Mouse (Mus musculus) kidney, postnatal 25 days (tissue): ENCODE measurements around the gene Adat2.
A peak's percentile ranks its signal among the peaks of the same experiment; 100 is the strongest.

Source experiments
- DNase-seq, 2 experiments: peaks; one replicate each; pipeline ENCODE4 v3.0.0; 2021; ENCODE audit warnings: mixed read lengths in 2 of 2

Gene Adat2

DNA sequence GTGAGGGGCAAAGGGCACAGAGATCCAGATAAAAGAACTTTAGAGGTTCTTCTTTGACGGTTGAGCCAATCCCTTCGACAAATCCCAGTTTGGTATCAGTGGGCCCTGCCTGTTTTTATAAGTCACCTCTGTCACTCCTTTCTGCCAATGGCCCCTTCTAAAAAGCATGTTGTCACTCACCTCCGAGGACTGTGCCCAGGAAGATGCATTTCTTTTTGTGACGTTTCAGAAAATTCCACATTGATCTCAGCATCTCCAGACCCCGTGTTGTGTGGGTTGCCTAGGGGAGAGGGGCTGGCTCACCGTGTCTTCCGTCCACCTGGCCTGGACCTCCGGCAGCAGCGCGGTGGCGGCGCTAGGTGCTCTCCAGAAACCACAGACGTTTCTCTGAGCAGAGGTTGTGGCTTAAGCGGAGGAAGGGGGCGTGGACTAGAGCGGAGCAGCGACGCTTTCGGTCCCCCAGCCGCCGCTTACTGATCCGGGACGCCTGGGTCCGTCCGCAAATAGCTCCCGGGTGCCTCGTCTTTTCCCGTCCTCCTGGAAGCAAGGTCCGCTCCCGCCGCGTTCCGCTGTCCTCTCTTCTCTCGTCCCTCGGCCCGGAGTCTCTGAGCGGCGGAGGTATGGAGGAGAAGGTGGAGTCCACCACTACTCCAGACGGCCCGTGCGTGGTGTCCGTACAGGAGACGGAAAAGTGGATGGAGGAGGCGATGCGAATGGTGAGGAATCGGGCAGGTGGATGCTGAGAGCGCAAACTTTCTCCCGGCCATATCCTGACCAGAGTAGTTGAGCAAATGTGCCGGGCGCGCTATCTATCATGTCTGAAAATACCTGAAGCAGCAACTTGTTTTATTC, at the start of gene Adat2, which contains the start of gene Pex3:
Gene Adat2 (plus strand): TSS at position 249 of the 852 bp plus-strand sequence.
Gene Pex3 (minus strand): TSS at position 497 of the 852 bp plus-strand sequence.
- DNase-seq, result peak; percentile 89 to 94

DNA sequence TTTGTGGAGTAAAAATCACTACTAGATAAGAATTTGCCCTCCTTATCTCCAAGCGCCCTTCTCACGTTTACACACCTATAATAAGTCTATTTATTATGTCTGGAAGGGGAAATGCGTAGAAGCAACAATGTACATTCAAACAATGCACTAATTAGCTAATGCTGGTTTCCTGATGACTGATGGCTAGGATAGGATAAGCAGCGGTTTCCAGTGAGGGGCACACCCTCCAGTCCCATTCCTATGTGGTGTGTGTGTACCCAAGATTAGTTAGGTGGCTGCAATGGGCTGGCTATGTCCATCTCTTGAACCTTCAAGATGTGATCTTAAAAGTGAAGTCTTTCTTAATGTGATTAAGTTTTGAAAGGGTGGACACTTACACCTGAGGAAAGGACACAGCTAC, 30.8 kb upstream of the Adat2 start:
- no peak for DNase-seq

DNA sequence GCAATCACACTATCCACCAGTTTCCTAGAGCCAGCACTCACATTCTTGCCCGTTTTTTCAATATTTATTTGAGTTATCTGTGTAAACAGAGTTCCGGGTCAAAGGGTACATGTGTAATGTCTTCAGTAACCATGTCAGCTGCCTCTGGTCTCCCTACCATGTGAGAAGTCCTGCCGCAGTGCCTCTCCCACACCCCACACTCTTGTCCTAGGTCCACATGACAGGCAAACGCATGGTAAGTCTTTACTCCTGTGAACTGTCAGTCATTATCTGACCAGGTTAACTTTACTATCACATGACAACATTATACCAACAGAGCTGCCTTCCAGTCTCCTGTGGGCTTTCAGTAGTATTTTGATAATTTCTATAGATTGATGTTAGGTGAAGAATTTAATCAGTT, 24.5 kb upstream of the Adat2 start:
- DNase-seq, result no peak

DNA sequence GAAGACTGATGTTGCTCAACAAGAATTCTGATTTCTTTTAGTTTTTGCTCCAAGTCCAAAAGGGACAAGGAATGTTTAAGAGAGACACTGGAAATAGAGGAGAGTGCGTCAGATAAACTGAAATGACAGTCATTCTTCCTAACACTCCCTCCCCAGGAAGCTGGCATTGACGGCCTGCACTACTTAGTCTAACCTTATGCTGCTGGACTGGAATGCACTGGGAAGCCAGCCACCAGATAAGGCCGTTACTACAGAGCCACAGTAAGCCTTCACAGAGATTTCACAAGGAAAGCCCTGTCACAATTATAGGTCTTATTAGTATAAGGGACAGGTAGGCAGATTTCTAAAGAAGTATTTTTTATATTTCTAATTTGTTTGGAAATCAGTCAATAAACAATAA, 17.9 kb upstream of the Adat2 start:
- DNase-seq, result no peak

DNA sequence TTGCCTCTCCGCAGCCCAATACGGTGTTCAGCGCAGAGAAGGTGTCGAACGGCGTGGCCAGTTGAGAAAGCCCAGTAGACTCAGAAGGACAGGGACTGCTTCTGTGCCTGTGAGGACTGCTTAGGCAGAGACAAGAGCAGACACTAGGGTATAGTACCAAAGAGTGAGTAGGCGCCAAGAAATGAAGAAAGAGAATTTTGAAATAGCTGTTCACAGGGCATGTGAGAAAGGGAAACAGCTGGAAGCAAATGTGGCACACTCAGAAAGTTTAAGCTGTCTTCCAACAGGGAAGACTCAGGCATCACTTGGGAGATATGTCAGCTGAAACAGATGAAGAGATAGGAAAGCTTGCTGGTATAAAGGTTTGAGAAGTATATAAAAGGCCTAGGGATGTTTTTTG, 16.0 kb upstream of the Adat2 start:
- no peak for DNase-seq

DNA sequence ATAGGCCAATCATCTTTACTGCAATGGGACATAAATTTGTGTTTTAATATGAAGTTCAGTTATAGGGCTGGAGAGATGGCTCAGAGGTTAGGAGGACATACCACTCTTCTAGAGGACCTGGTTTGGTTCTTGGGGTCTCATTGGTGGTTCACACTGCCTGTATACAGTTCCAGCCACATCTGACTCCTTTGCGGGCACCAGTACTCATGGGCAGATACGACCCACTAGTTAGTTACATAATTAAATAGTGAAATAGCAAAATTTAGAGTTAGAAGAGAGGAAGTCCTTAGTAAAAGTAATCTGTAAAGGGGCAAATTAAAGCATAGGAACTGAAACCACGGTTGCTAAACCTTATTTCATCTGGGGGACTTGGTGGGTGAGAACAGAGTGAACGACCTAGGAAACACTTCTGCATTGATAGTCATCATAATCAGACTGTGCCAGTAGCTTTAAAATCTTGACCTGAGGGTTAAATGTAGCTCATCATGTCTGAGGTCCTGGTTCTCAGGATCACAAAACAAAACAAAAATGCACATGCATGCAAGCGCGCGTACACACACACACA, 12.8 kb upstream of the Adat2 start:
- DNase-seq, result no peak

DNA sequence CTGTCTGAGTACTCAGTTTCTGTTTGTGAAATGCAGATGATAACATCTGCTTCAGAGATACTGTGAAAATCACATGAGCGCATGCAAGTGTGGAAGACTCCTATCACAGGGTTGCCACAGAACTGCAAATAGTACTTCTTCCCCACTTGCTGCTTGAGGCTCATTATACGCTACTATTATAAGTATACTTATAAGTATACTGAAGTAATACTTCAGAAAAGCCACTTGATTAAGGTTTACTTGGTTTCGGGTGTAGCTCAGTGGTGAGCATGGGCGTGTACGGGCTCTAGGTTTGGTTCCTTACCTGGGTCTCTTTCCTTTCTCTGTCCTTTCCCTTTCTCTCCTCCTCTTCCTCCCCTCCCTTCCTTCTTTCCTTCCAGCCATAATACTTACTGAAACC, 11.0 kb upstream of the Adat2 start:
- no peak for DNase-seq

DNA sequence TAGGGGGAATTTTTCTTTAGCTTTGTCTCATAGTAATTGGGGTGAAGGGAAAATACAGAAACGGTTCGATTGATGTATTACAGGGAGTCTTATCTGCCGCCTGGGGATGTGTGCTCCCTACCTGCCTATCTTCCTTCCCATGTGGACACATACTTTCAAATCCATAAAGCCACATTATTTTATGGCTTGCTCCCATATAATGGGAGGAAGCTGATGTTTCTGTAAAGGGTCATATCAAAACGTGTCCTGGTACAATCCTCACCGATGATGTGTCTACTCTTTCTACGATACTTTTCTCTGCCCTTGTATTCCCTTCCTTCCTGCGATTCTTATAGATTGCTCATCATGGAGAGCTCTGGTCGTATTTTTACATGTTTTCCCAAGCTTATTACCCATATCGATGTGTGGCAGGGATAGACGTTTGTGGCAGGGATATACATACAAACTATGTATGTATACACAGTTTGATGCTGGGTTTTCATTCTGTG, 848 bp downstream of the Adat2 start:
- no peak for DNase-seq

DNA sequence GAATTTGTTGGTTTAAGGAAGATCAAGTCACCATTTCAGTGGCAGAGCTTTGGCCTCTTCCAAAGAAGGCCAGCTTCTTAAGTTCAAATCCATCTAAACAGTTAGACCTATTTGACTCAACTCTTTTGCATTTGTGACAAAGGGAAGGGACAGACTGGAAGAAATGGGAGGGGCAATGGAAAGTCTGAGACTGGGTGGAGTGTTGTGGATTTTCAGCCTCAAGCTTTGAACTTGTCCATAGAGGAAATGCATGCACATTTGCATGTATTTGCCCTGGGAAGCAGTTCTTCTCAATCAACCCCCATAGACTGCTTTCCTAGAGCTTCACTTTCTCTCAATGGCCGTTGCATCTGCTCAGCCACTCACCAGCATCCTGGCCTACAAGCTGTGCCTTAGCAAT, 1.6 kb downstream of the Adat2 start:
- DNase-seq, result no peak

DNA sequence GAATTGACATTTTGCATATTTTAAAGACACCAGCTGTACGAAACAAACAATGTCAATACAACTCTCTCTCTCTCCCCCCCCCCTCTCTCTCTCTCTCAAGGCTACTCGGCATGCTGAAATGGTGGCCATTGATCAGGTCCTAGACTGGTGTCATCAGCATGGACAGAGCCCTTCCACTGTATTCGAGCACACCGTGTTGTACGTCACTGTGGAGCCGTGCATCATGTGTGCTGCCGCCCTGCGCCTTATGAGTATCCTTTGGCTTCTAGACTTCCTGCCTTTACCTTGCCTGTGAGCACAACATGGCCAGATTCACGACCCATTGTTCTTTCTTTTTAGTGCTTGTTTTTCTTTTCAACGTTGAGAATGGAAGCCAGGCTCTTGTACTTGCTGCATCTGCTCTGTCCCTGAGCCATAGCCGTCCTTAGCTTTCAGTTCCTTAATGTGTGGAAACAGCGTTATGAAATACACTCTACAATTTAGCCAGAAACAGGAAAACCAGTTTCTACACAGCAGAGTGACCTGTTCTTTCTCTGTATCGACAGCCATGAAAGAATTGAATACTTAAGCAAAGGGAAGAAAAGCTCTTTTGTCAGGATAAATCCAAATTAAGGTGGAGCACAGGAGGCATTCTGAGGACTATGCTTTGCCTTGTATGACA, 7.5 kb downstream of the Adat2 start:
- DNase-seq, result no peak

DNA sequence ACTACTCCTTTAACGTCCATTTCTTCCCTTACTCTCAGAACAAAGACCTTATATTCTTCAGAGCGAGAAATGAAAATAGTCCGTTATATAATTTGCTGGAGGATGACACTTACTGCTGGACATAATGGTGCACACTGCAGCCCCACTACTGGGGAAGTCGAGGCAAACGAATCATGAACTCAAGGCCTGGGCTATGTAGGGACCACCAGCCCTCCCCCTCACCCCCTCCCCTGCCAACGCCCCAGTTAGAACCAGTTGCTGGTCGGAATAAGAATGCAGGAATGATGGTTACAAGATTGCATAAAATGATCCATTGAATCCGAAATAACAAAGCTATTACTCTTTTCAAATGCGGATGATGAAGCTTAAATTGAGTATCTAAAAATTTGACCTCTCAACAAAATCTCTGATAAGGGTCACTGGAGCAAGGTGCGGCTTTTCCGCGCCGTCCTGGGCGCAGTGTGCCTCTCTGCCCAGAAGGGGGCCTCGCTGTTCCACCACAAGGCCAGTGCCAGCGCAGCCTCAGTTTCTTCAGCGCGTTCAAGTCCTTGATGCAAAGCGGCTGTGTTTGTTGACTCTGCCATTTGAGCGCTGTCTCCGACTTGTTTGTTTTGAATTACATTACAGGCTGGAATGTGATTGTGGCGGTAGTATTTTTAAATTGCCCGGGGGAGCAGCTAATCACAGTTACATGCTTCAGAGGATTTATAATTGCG, 11.8 kb downstream of the Adat2 start:
- DNase-seq, result peak; percentile 64 to 66

DNA sequence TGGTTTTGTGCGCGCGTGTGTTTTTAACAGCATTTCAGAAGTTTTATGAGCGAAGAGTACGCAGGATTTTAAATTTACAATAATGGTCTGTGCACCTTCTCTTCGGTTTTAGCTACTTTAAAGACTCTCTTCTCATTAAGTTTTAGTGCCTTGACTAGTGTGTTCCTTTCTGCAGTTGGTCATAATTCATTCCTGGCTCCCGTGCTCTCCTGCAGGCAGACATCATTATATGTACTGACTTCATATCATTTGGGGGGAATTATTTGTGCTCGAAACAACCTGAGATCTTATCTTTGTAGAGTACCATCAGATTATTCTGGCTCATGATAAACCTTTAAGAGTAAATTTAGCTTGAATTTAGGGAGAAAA, 12.4 kb downstream of the Adat2 start:
- DNase-seq, result no peak

DNA sequence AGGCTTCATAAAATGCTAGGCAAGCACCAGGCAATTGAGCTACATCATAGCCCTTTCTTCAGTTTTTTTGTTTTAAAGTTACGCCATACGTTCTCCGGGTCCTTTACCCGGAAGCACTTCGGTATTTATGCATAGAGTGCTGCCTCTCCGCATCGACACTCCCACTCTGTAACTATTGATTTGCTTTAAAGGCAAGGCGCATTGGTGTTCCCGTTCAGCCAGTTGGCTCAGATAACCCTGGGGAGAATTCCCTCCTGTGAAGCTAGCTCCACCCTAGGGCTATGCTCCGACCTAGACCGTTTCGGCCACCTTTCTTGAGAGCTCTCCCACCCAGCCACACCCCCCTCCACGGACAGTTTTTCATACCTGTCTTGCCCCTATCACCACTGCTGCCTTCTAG, 13.7 kb downstream of the Adat2 start:
- no peak for DNase-seq

DNA sequence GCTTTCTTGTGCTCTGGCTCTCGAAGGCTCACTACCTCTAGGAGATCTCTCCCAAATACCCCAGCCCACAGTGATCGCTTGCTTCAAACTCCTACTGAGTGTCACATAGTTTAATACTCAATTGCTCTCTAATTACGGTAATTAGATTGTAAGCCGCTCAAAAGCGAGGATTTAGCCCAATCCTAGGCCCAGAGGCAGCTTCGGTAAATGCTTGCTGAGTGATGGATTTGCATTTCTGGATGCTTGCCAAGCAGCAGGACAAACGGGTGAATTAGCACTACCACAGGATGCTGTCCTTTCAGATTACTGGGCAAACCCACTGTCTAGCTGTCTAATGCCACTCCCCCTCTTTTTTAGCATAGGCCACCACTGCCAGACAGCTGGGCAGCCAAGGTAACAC, 17.1 kb downstream of the Adat2 start:
- DNase-seq, result peak in 1 of 2 experiments; percentile 19

DNA sequence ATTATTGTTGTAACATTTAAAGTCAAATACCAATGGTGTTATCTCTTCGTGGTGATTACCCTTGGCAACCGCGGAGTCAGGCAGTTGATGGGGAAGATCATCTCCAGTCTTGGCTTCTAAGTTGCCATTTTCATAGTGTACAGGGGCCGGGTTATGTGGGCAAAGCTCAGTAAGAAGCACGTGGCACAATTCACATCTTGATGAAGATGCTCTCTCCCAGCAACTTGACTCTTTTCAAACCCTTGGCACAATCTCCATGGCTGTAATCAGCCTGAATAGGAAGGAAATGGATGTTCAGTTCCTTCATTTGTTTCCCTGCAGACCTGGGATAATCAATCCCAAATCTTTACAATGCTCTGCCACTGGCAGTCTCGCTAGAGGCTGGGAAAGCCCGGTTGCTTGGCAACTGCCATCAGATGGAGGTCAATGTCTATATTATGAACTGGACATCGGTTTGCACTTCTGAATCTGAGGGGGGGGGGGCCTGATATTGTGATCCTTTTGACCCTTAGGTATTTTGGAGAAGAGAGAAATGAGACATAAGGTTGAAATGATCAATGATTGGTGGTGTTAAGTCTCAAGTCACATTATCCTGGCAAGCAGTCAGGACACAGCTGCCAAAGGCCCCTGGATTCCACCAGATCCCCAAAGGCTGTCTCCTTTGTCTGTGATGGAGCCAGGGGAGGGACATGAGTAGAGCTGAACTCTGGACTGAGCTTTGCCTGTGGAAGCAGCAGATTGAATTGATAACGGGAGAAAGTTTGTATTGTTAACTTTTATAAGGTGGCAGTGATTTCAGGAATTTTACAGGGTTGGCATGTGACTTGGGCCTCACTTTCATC, 18.2 kb downstream of the Adat2 start:
- DNase-seq, result no peak

DNA sequence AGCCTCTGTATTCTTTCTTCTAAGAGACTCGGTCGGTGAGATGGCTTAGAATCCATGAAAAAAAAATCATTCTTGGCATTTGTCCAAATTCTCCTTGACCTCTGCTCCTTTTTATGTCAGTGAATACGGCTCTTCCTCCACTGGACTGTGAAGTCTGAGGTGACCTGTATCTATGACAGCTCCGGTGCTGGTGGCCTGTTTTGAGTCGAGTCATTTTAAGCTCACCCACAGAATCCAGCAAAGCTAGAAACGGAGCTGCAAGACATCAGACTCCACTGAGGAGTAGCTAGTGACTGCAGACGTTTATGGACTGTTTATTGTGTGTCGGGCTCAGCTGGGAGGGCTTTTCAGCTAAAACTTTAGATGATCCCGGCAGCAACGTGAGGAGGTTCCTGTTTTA, 19.3 kb downstream of the Adat2 start:
- no peak for DNase-seq

DNA sequence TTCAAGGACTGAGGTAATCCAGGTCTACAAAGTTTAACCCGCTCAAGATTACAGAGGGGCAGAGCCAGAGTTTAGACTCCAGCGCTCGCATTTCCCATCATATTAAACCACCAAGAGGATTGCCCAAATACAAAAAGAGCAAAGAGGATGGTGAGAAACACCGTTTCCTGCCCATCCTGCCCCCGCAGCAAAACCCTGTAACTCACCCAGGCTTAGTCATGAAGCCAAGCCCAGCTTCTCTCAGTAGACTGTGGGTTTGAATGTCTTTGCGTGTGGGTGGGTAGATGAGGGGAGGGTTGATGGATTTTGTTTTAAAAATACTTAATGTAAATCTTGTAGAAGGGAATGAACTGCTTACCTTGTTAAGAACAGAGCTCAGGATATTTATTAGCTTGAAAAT, 19.7 kb downstream of the Adat2 start:
- no peak for DNase-seq

DNA sequence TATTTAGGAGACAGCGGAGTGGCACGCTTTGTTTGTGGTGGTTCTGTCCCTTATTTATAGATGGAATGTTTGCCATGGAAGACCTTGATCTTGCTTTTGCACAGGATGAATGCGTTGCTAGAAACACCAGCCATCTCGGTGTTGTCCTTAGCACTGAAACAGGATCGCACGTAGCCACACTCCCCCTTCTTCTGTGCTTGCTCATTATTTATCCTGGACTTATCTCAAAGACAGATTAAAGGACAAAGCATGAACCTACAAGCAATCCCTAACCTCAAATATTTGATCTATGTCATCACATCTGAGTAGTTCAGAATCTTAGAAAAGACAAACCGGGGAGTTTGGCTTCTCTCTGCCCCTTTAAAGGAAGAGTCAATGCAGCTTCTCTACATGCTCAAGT, 24.4 kb downstream of the Adat2 start:
- no peak for DNase-seq

DNA sequence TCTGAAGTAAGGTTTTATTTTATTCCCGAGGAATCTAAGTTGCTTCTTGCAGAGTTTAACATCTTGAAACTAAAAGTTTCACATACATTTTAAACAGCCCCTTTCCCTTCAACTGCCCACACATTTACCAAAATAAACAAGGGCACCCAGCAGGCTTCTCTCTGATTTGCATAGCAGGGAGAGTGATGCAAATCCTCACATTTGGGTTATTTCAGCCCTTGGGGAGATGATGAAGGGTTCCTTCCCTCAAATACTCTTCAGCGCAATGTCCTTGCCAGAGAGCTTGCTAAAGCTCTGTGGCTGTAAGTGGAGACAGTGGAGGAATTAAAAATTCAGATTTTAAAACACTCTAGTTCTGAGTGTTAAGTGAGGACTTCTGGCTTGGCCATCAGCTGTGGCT, 35.2 kb downstream of the Adat2 start:
- DNase-seq, result no peak

DNA sequence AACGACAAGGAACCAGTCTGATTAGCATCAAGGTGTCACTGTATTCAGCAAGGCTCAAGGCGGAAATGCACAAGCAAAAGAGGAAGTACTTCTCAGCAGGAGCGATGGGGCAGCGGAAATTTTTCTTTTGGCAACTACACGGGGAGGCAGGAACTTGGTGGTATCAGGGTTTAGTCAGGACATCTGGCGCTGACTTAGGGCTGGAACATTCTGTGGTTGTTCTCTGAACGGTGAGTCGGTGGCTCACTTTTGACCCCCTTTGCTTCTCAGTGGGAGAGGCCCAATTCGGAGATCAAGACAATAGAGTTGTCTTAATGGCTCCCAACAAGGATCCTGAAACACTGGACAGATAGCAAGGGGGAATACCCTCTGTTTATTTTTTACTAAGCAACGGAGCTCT, 39.5 kb downstream of the Adat2 start:
- no peak for DNase-seq

DNA sequence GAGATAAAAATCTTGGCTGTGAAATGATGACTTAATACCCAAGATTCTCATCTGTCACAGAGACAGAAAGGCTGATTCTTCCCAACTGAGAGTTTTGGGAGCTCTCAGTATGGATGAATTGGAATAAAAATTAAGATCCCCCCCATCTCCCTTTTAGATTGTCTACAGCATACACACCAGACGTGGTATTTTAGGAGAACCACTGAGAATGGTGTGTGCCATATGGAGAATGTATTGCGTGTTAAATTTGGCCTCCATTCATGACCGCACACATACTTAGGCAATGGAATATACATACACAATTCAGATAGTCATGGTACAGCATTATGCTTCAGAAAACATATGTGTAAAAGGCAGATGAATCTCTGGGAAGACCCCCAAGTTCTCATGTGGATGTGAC, 40.8 kb downstream of the Adat2 start:
- DNase-seq, result no peak

DNA sequence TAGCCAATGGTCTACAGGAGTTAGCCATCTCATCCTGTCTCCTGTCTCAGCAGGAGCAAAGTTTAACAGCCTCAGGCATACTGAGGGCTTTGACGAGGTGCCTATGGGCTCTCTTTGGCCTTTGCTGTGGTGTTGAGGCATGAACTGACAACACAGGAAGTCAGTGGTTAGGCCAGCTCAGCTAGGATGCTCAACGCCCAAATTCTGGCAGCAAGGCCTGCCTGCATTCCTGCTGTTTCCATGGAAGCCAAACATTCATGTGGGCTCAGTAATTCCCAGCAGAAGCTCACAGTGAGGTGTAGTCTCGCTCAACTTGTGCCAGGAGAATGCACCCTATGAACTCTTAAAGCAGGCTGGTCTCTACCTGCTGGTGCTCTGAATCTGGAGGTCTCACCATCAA, 43.4 kb downstream of the Adat2 start:
- no peak for DNase-seq
